ENCODE assay signal across 28 mouse cellular contexts in the genomic region with DNA sequence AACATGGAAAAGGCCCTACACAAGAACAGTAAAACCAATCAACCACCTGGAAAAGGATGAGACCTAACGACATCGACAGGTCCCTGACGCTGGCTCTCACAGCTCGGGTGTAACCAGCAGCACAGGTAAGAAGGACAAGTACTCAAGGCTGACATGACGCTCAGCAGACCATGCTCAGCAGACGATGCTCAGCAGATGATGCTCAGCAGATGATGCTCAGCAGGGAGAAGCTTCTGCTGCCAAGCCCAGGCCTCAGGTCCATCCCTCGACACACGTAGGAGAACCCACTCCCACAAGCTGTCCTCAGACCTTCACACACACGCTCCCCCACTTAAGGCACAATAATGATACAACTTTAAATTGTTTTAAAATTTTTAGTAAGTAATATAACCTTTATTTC. TPM values are rescaled to one million over a fixed set of nuclear protein-coding genes. Genes with fewer than 3 reads are reported as not detected.
DNase-seq lines count a peak whose midpoint lies in the region; ATAC-seq and TF ChIP-seq lines count a peak whose summit lies in the region.
"Had no signal": no experiment of that assay in that cellular context is flagged by ENCODE, and none has a peak within 500 bp of the region (broad histone marks: within the 10 kb centered on the region; RNA-seq: fewer than 3 reads in every experiment).

No protein-coding gene starts in this region.

- no peak for TF ChIP-seq POLR2A in cerebellum, adult 2 months (IDR thresholded peaks at IDR 0.05; ENCODE audit: borderline replicate concordance, insufficient read depth, low read length)

- H3K4me2 ChIP-seq in kidney, embryonic 14.5 days (replicated peaks; ENCODE audit: low read depth, low read length) = no peak overlapping the region
- H3K4me2 ChIP-seq: heart, embryonic 12.5 days; hindbrain, embryonic 13.5 days; limb, embryonic 15.5 days; lung, embryonic 14.5 days; neural tube, embryonic 12.5 days had no signal

- no peak overlapping the region for H3K9ac ChIP-seq in kidney, embryonic 14.5 days (ENCODE audit: low read depth, low read length)
- H3K9ac ChIP-seq: forebrain, postnatal 0 days; heart, embryonic 12.5 days; hindbrain, embryonic 13.5 days; limb, embryonic 15.5 days; liver, embryonic 14.5 days; lung, embryonic 14.5 days; neural tube, embryonic 12.5 days had no signal

- peaks cover 4% of the 10 kb centered on the region; the same call in 1 of the 2 replicates for H3K36me3 ChIP-seq in kidney, embryonic 14.5 days (ENCODE audit: control insufficient read depth, insufficient read depth, low read length)

- DNase-seq in kidney, postnatal 14 days = no peak
- peak; percentile 80 to 86 for DNase-seq in cerebellum, adult 2 months
- peak; percentile 86 to 88 for DNase-seq in cerebellum, postnatal 25 days
- no peak for DNase-seq in heart, postnatal 4 days
- no peak for DNase-seq in frontal cortex, postnatal 14 days (ENCODE audit: low spot score in 2 of 2)
- DNase-seq: forebrain, postnatal 0 days; gastrocnemius, postnatal 10 days; heart, adult 18-20 months; heart, postnatal 10 days; kidney, adult 8-10 months; kidney, postnatal 36 days; lung, embryonic 14.5 days; midbrain, embryonic 14.5 days; right cerebral cortex, postnatal 14 days; spleen, adult 18-20 months had no signal

- no peak overlapping the region for H3K27ac ChIP-seq in kidney, embryonic 14.5 days (ENCODE audit: low read depth, low read length)
- 0 out of 2 replicates have a peak overlapping the region, but pooled peaks have one; percentile 18 for H3K27ac ChIP-seq in cerebellum, adult 2 months (ENCODE audit: insufficient read depth, low read length)
- H3K27ac ChIP-seq: hindbrain, embryonic 13.5 days; limb, embryonic 15.5 days; liver, embryonic 14.5 days; neural tube, embryonic 12.5 days had no signal

- 82% methylated on average over 9 of the region's 9 CpGs for WGBS in kidney, embryonic 14.5 days
- 10% methylated on average over 9 of the region's 9 CpGs for WGBS in cerebellum, adult 2 months

- no peaks in the 10 kb centered on the region for H3K27me3 ChIP-seq in kidney, embryonic 14.5 days (ENCODE audit: control insufficient read depth, insufficient read depth, low read length)
- no peaks in the 10 kb centered on the region for H3K27me3 ChIP-seq in cerebellum, adult 2 months (ENCODE audit: control insufficient read depth, insufficient read depth, low read length)
- H3K27me3 ChIP-seq: CH12.LX; heart, embryonic 12.5 days; hindbrain, embryonic 13.5 days; limb, embryonic 15.5 days; megakaryocyte, embryonic 14.5 days; neural tube, embryonic 12.5 days; Patski had no signal

- peak; percentile 26; the same call in 1 of the 2 replicates for ATAC-seq in kidney, embryonic 14.5 days (ENCODE audit: low FRiP score, low TSS enrichment)
- peak; percentile 86 for ATAC-seq in cerebellum, adult (ENCODE audit: insufficient number of reproducible peaks, low FRiP score, low TSS enrichment)
- ATAC-seq: forebrain, postnatal 0 days; Patski had no signal

- no peak overlapping the region for H3K4me3 ChIP-seq in kidney, embryonic 14.5 days (ENCODE audit: low read length)
- H3K4me3 ChIP-seq in cerebellum, adult 2 months (replicated peaks; ENCODE audit: insufficient read depth, low read depth, low read length) = no peak overlapping the region
- H3K4me3 ChIP-seq: heart, embryonic 12.5 days; hindbrain, embryonic 13.5 days; limb, embryonic 15.5 days; megakaryocyte, embryonic 14.5 days; neural tube, embryonic 12.5 days had no signal

- no peaks in the 10 kb centered on the region for H3K9me3 ChIP-seq in kidney, embryonic 14.5 days (ENCODE audit: control insufficient read depth, low read length)
- H3K9me3 ChIP-seq: G1E; heart, embryonic 12.5 days; hindbrain, embryonic 13.5 days; limb, embryonic 15.5 days; neural tube, embryonic 12.5 days had no signal

- TF ChIP-seq CTCF in cerebellum, adult 2 months (IDR thresholded peaks at IDR 0.05; ENCODE audit: borderline replicate concordance, insufficient read depth, low read depth, low read length) = no peak

- H3K4me1 ChIP-seq in kidney, embryonic 14.5 days (ENCODE audit: control insufficient read depth, insufficient read depth, low read length) = no peaks in the 10 kb centered on the region
- H3K4me1 ChIP-seq in cerebellum, adult 2 months (ENCODE audit: control insufficient read depth, insufficient read depth, low read length) = peaks cover 13% of the 10 kb centered on the region
- H3K4me1 ChIP-seq: heart, embryonic 12.5 days; hindbrain, embryonic 13.5 days; limb, embryonic 15.5 days; neural tube, embryonic 12.5 days had no signal

RNA-seq across cellular contexts. Expression of a gene that starts 20.4 kb away (rescaled TPM):
- 9.2 and 16.0 TPM in 2 replicates for polyA plus RNA-seq in kidney, embryonic 14.5 days (2014; fragmentation: Nextera tagmentation; extraction: Ambion mirVana)
- polyA plus RNA-seq in cerebellum, adult 2 months (2012; rRNA removed) = 29.7 and 31.5 TPM in 2 replicates
- 10 to 100 TPM; 21.4 to 22.1 TPM for total RNA-seq in heart, postnatal 4 days (2021)

RNA-seq across cellular contexts. Expression of a gene that starts 44.6 kb away (rescaled TPM):
- 0.29 and 0.45 TPM in 2 replicates for polyA plus RNA-seq in kidney, embryonic 14.5 days (2014; fragmentation: Nextera tagmentation; extraction: Ambion mirVana)
- polyA plus RNA-seq in cerebellum, adult 2 months (2012; rRNA removed) = 0.27 and 0.36 TPM in 2 replicates
- total RNA-seq in heart, postnatal 4 days (2021) = not detected
- total RNA-seq: adrenal gland, adult 18-20 months; CH12.LX; heart, adult 18-20 months; heart, postnatal 10 days had no signal
- polyA plus RNA-seq: G1E; intestine, embryonic 14.5 days; lung, embryonic 14.5 days had no signal

Comparison
In these comparisons a context has a peak if more than half of its experiments do, and no peak if none do; other contexts are left out.
1. DNase-seq: peak in cerebellum, adult 2 months (2 of 2) and cerebellum, postnatal 25 days (2 of 2); none in kidney, postnatal 14 days (single experiment), heart, postnatal 4 days (single experiment) and frontal cortex, postnatal 14 days (0 of 2).